Mouse (Mus musculus): ENCODE measurements around the gene Ndufa4. TPM values are rescaled to one million over a fixed set of nuclear protein-coding genes. Genes with fewer than 3 reads are reported as not detected.
A peak's percentile ranks its signal among the peaks of the same experiment; 100 is the strongest.

Ndufa4 gene
- 103 and 109 TPM in 2 replicates for total RNA-seq (2014; fragmentation: Nextera tagmentation)
- total RNA-seq (2017) = 314 and 347 TPM in 2 replicates
- 13.7 and 23.9 TPM in 2 replicates for polyA plus RNA-seq (2012)

GRCm38 (mm10) chr6:11907269-11908032 lies at the start of gene Ndufa4, which contains the start of gene Phf14:
Gene Ndufa4, minus strand, starts transcription at chr6:11907497.
Gene Phf14, plus strand, starts transcription at chr6:11907809.
- peak; percentile 95 for ATAC-seq (ENCODE audit: extremely low read depth, insufficient number of reproducible peaks, low FRiP score, poor library complexity, severe bottlenecking)
- peaks cover 24% of the 10 kb centered on the region for H3K4me1 ChIP-seq (ENCODE audit: insufficient read depth, low read depth, low read length)
- DNase-seq (ENCODE audit: low spot score) = peak; percentile 92
- H3K36me3 ChIP-seq (replicated peaks) = peaks cover 28% of the 10 kb centered on the region
- H3K4me3 ChIP-seq (ENCODE audit: low read depth, low read length) = peak within 1 kb of the TSS; percentile 87
- TF ChIP-seq GATA1 (IDR thresholded peaks at IDR 0.05; ENCODE audit: borderline replicate concordance, low read length) = no peak
- no peaks in the 10 kb centered on the region for H3K9me3 ChIP-seq (replicated peaks)
- no peaks in the 10 kb centered on the region for H3K27me3 ChIP-seq (ENCODE audit: insufficient read depth, low read length)

GRCm38 (mm10) chr6:11948100-11948499 lies 40.8 kb upstream of the Ndufa4 start:
- H3K4me3 ChIP-seq (ENCODE audit: low read depth, low read length) = no peak overlapping the region
- DNase-seq (ENCODE audit: low spot score) = no peak
- peak; percentile 89 for ATAC-seq (ENCODE audit: extremely low read depth, insufficient number of reproducible peaks, low FRiP score, poor library complexity, severe bottlenecking)
- no peaks in the 10 kb centered on the region for H3K27me3 ChIP-seq (ENCODE audit: insufficient read depth, low read length)
- peaks cover 31% of the 10 kb centered on the region for H3K4me1 ChIP-seq (ENCODE audit: insufficient read depth, low read depth, low read length)
- no peak for TF ChIP-seq POLR2AphosphoS5 (IDR thresholded peaks at IDR 0.05; ENCODE audit: insufficient replicate concordance, low read depth, low read length)
- TF ChIP-seq TAL1 (conservative IDR thresholded peaks at IDR 0.05; ENCODE audit: low read depth, low read length) = no peak
- TF ChIP-seq GATA1 (IDR thresholded peaks at IDR 0.05; ENCODE audit: borderline replicate concordance, low read length) = no peak
- no peak for TF ChIP-seq GATA2 (IDR thresholded peaks at IDR 0.05; ENCODE audit: borderline replicate concordance, low read depth, low read length)
- TF ChIP-seq CTCF (IDR thresholded peaks at IDR 0.05; ENCODE audit: low read depth, low read length) = no peak
- no peaks in the 10 kb centered on the region for H3K9me3 ChIP-seq (replicated peaks)
- H3K36me3 ChIP-seq (replicated peaks) = peaks cover 54% of the 10 kb centered on the region

- Histone ChIP-seq H3K27me3 (ENCODE audit: insufficient read depth, low read length) (no peaks in the 10 kb centered on the region), H3K9me3 (replicated peaks) (no peaks in the 10 kb centered on the region), H3K36me3 (replicated peaks) (peaks cover 55% of the 10 kb centered on the region), H3K4me3 (ENCODE audit: low read depth, low read length) (no peak overlapping the region), H3K4me1 (ENCODE audit: insufficient read depth, low read depth, low read length) (peaks cover 31% of the 10 kb centered on the region)
- no peak for ATAC-seq (ENCODE audit: extremely low read depth, insufficient number of reproducible peaks, low FRiP score, poor library complexity, severe bottlenecking)
- TF ChIP-seq CTCF (IDR thresholded peaks at IDR 0.05; ENCODE audit: low read depth, low read length) = no peak
- no peak for TF ChIP-seq GATA2 (IDR thresholded peaks at IDR 0.05; ENCODE audit: borderline replicate concordance, low read depth, low read length)
- TF ChIP-seq POLR2AphosphoS5 (IDR thresholded peaks at IDR 0.05; ENCODE audit: insufficient replicate concordance, low read depth, low read length) = no peak
- TF ChIP-seq GATA1 (IDR thresholded peaks at IDR 0.05; ENCODE audit: borderline replicate concordance, low read length) = no peak
- TF ChIP-seq TAL1 (conservative IDR thresholded peaks at IDR 0.05; ENCODE audit: low read depth, low read length) = no peak
- DNase-seq (ENCODE audit: low spot score) = no peak
Measured at GRCm38 (mm10) chr6:11942089-11942488, 34.8 kb upstream of the Ndufa4 start.

GRCm38 (mm10) chr6:11940895-11941294 lies 33.6 kb upstream of the Ndufa4 start:
- ATAC-seq (ENCODE audit: extremely low read depth, insufficient number of reproducible peaks, low FRiP score, poor library complexity, severe bottlenecking) (peak; percentile 84), DNase-seq (ENCODE audit: low spot score) (no peak)
- Histone ChIP-seq H3K4me3 (ENCODE audit: low read depth, low read length) (no peak overlapping the region), H3K4me1 (ENCODE audit: insufficient read depth, low read depth, low read length) (peaks cover 29% of the 10 kb centered on the region), H3K9me3 (replicated peaks) (no peaks in the 10 kb centered on the region), H3K36me3 (replicated peaks) (peaks cover 49% of the 10 kb centered on the region), H3K27me3 (ENCODE audit: insufficient read depth, low read length) (no peaks in the 10 kb centered on the region)
- TF ChIP-seq GATA2 (IDR thresholded peaks at IDR 0.05; ENCODE audit: borderline replicate concordance, low read depth, low read length) (no peak), TAL1 (conservative IDR thresholded peaks at IDR 0.05; ENCODE audit: low read depth, low read length) (peak; percentile 51)

GRCm38 (mm10) chr6:11933403-11933802 lies 26.1 kb upstream of the Ndufa4 start:
- Histone ChIP-seq H3K4me1 (ENCODE audit: insufficient read depth, low read depth, low read length) (peaks cover 7% of the 10 kb centered on the region; the same call in 1 of the 2 replicates), H3K27me3 (ENCODE audit: insufficient read depth, low read length) (no peaks in the 10 kb centered on the region), H3K36me3 (replicated peaks) (peaks cover 22% of the 10 kb centered on the region), H3K9me3 (replicated peaks) (no peaks in the 10 kb centered on the region), H3K4me3 (ENCODE audit: low read depth, low read length) (no peak overlapping the region)
- DNase-seq (ENCODE audit: low spot score) (no peak), ATAC-seq (ENCODE audit: extremely low read depth, insufficient number of reproducible peaks, low FRiP score, poor library complexity, severe bottlenecking) (no peak)
- TF ChIP-seq POLR2AphosphoS5 (IDR thresholded peaks at IDR 0.05; ENCODE audit: insufficient replicate concordance, low read depth, low read length) (no peak), TAL1 (conservative IDR thresholded peaks at IDR 0.05; ENCODE audit: low read depth, low read length) (no peak), GATA2 (IDR thresholded peaks at IDR 0.05; ENCODE audit: borderline replicate concordance, low read depth, low read length) (no peak), GATA1 (IDR thresholded peaks at IDR 0.05; ENCODE audit: borderline replicate concordance, low read length) (no peak), CTCF (IDR thresholded peaks at IDR 0.05; ENCODE audit: low read depth, low read length) (no peak)

GRCm38 (mm10) chr6:11927485-11927884 lies 20.2 kb upstream of the Ndufa4 start:
- peaks cover 23% of the 10 kb centered on the region for H3K36me3 ChIP-seq (replicated peaks)
- H3K4me1 ChIP-seq (ENCODE audit: insufficient read depth, low read depth, low read length) = peaks cover 23% of the 10 kb centered on the region
- no peak for DNase-seq (ENCODE audit: low spot score)
- TF ChIP-seq TAL1 (conservative IDR thresholded peaks at IDR 0.05; ENCODE audit: low read depth, low read length) (no peak), GATA1 (IDR thresholded peaks at IDR 0.05; ENCODE audit: borderline replicate concordance, low read length) (no peak)
- no peak overlapping the region for H3K4me3 ChIP-seq (ENCODE audit: low read depth, low read length)
- ATAC-seq (ENCODE audit: extremely low read depth, insufficient number of reproducible peaks, low FRiP score, poor library complexity, severe bottlenecking) = no peak
- no peaks in the 10 kb centered on the region for H3K9me3 ChIP-seq (replicated peaks)
- no peaks in the 10 kb centered on the region for H3K27me3 ChIP-seq (ENCODE audit: insufficient read depth, low read length)
